In the genomic region with DNA sequence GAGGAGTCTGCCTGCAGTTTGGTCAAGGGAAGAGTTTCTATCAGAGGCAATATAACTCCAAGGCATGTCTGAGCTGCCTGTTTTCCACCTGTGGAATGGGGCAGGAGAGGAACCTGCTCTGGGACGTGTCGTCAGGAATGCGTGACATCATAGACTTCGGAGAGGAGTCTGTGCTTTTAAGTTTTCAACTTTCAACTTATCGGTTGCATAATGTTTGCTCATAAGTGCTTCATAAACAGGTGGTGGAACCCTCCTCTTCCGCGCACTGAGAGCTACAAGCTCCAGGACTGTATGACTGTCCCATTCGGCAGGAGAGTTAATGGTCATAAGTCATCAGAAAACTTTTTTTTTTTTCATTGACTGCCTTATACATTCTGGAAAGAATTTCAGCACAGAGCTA, we compare ENCODE assay signal across 15 mouse cellular contexts. TPM values are rescaled to one million over a fixed set of nuclear protein-coding genes. Genes with fewer than 3 reads are reported as not detected.
"Had no signal": no experiment of that assay in that cellular context is flagged by ENCODE, and none has a peak within 500 bp of the region (broad histone marks: within the 10 kb centered on the region; RNA-seq: fewer than 3 reads in every experiment).

No protein-coding gene starts in this region.

- DNase-seq: kidney, adult 18-20 months; kidney, postnatal 10 days; kidney, postnatal 4 days; lung, embryonic 14.5 days; thymus, adult 2 months; thymus, postnatal 25 days had no signal

- H3K4me1 ChIP-seq: megakaryocyte, embryonic 14.5 days had no signal

- H3K4me3 ChIP-seq: layer of hippocampus, adult 2 months; megakaryocyte, embryonic 14.5 days; midbrain, embryonic 15.5 days; neural tube, embryonic 12.5 days had no signal

- H3K9me3 ChIP-seq: limb, embryonic 13.5 days; midbrain, embryonic 15.5 days; neural tube, embryonic 12.5 days had no signal

- H3K27me3 ChIP-seq: limb, embryonic 13.5 days; megakaryocyte, embryonic 14.5 days; midbrain, embryonic 15.5 days had no signal

- ATAC-seq: midbrain, embryonic 15.5 days had no signal

- H3K9ac ChIP-seq: liver, embryonic 14.5 days; lung, embryonic 14.5 days; midbrain, embryonic 15.5 days had no signal

- H3K36me3 ChIP-seq: limb, embryonic 13.5 days; midbrain, embryonic 15.5 days; neural tube, embryonic 12.5 days had no signal

- H3K27ac ChIP-seq: layer of hippocampus, adult 2 months; liver, embryonic 14.5 days; macrophage; midbrain, embryonic 15.5 days; neural tube, embryonic 12.5 days had no signal

RNA-seq across cellular contexts. Expression of gene Hspb8, which starts 1.1 kb away (rescaled TPM):
- total RNA-seq: monocyte, adult 5-6 weeks; neutrophil, adult 5-6 weeks had no signal
